Mouse (Mus musculus): ENCODE results near the gene Rps8. TPM values are rescaled to one million over a fixed set of nuclear protein-coding genes. Genes with fewer than 3 reads are reported as not detected.
A peak's percentile ranks its signal among the peaks of the same experiment; 100 is the strongest.

The Rps8 gene
- total and polyA plus RNA-seq, 2 experiments from 2014 or later = 439 to 493 TPM

DNA sequence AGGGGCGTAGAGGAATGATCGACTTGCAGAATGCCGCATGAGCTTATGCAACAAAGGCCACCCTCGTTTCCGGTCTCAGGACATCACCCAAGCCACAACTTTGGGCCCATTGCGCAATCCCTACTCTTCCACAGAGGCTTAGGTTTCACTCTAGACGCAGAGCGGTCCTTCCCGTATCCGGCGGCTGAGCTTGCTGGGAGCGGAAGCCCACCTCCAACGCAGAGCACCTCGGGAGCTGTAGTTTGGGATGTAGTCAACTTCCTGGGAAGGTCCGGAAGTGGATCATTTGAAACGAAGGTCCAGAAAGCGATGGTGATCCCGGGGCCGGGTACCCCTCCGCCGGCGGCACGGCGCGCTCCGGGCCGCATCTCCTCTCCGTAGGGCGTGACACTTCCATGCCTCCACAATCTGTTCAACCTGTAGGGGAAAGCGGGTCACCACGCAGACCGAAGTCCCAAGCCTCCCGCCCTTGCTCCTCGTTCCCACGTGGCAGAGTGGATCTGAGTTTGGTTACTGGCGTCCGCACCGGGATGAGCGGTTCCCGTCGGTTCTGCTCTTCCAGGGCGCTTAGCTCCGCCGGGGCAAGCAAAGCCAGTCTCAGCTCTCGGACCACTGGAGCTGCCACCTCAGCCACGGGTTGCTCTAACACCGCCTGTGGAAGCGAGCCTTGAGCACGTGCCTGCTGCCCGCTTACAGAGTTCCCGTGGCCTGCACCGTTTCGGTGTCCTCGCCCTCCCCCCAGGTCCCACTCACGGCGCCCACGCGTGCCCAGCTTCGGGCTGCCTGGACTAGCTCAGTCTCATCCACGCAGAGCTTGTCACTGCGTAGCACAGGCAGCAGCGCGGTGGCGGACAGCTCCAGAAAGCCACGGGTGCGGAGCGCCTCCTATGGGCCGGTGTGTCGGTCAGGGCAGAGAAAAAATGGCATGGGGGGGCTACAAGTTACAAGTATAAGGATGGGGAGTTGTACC, 35.3 kb downstream of the Rps8 start:
- H3K4me1 ChIP-seq (ENCODE audit: insufficient read depth, low read length) = peaks cover 7% of the 10 kb centered on the region; the same call in 1 of the 2 replicates
- peak overlapping the region; percentile 86 for H3K4me2 ChIP-seq (ENCODE audit: low read depth, low read length, poor library complexity, severe bottlenecking)
- H3K4me3 ChIP-seq (ENCODE audit: low read depth, low read length) = peak overlapping the region; percentile 57
- under 1% methylated on average over 69 of the region's 69 CpGs for WGBS
- H3K36me3 ChIP-seq (ENCODE audit: insufficient read depth, low read length) = no peaks in the 10 kb centered on the region
- H3K27me3 ChIP-seq (ENCODE audit: insufficient read depth, low read length) = no peaks in the 10 kb centered on the region
- H3K9me3 ChIP-seq (ENCODE audit: low read length) = no peaks in the 10 kb centered on the region
- DNase-seq (ENCODE audit: low spot score) (peak; percentile 97), ATAC-seq (ENCODE audit: low FRiP score) (peak; percentile 93)
- H3K27ac ChIP-seq (ENCODE audit: low read depth, low read length) = peak overlapping the region; percentile 94
- peak overlapping the region; percentile 74 for H3K9ac ChIP-seq (replicated peaks; ENCODE audit: low read length, poor library complexity, severe bottlenecking)
- peak; percentile 82 for TF ChIP-seq CTCF (IDR thresholded peaks at IDR 0.05)

GRCm38 (mm10) chr4:117120052-117120444, 36.0 kb downstream of the Rps8 start:
- ATAC-seq (ENCODE audit: low FRiP score) = peak; percentile 14; the same call in 1 of the 2 replicates
- DNase-seq (ENCODE audit: low spot score) = no peak
- TF ChIP-seq CTCF (IDR thresholded peaks at IDR 0.05) = no peak
- H3K4me2 ChIP-seq (ENCODE audit: low read depth, low read length, poor library complexity, severe bottlenecking) = peak overlapping the region; percentile 86
- H3K4me3 ChIP-seq (ENCODE audit: low read depth, low read length) = peak overlapping the region; percentile 57
- peak overlapping the region; percentile 94 for H3K27ac ChIP-seq (ENCODE audit: low read depth, low read length)
- 0 out of 2 replicates have a peak, but pooled peaks cover under 1% of the 10 kb centered on the region for H3K4me1 ChIP-seq (ENCODE audit: insufficient read depth, low read length)
- WGBS = 7% methylated on average over 10 of the region's 10 CpGs
- 0 out of 2 replicates have a peak, but pooled peaks cover 4% of the 10 kb centered on the region for H3K36me3 ChIP-seq (ENCODE audit: insufficient read depth, low read length)
- no peaks in the 10 kb centered on the region for H3K27me3 ChIP-seq (ENCODE audit: insufficient read depth, low read length)
- H3K9me3 ChIP-seq (ENCODE audit: low read length) = no peaks in the 10 kb centered on the region
- H3K9ac ChIP-seq (replicated peaks; ENCODE audit: low read length, poor library complexity, severe bottlenecking) = peak overlapping the region; percentile 74

DNA sequence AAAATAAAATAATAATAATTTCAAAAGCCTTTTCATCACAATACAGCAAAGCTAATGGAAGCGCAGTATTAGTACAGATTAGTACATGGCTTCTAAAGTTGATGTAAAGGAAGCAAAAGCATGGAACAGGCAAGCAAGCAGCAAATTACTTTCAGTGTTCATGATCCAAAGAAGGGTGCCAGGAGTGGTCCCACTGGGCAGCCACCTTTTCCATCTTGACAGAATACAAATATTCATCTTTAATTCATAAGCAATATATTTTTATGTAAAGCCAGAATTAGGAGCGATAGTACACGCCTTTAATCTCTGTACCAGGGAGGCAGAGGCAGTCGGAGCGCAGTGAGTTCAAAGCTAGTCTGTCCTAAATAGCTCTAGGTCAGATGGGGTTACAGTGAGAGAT, 36.4 kb downstream of the Rps8 start:
- no peaks in the 10 kb centered on the region for H3K9me3 ChIP-seq (ENCODE audit: low read length)
- no peak for TF ChIP-seq CTCF (IDR thresholded peaks at IDR 0.05)
- DNase-seq (ENCODE audit: low spot score) (no peak), ATAC-seq (ENCODE audit: low FRiP score) (peak; percentile 5; the same call in 1 of the 2 replicates)
- 70% methylated on average over 5 of the region's 5 CpGs for WGBS
- H3K4me1 ChIP-seq (ENCODE audit: insufficient read depth, low read length) = no peaks in the 10 kb centered on the region
- no peaks in the 10 kb centered on the region for H3K27me3 ChIP-seq (ENCODE audit: insufficient read depth, low read length)
- peak overlapping the region; percentile 94 for H3K27ac ChIP-seq (ENCODE audit: low read depth, low read length)
- peak overlapping the region; percentile 86 for H3K4me2 ChIP-seq (ENCODE audit: low read depth, low read length, poor library complexity, severe bottlenecking)
- peak overlapping the region; percentile 57 for H3K4me3 ChIP-seq (ENCODE audit: low read depth, low read length)
- 0 out of 2 replicates have a peak, but pooled peaks cover 5% of the 10 kb centered on the region for H3K36me3 ChIP-seq (ENCODE audit: insufficient read depth, low read length)
- peak overlapping the region; percentile 74 for H3K9ac ChIP-seq (replicated peaks; ENCODE audit: low read length, poor library complexity, severe bottlenecking)

DNA sequence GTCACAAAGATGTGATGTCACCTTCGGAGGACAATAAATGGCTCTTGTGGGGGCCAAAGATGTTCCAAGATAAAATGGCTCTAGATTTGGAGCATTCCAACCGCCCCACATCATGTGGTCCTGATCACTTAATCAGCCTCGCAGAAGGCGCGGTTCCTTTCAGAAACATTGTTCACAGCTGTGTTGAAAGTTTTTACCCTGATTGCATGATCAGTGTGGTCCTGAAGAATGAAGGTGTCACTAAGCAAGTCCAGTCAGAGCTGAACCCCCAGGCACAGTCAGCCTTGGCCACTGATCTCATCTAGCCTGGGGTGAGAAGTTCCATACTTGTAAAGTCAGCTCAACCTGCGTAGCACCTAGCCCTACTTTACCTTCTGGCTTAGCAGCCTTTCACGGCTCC, 38.1 kb downstream of the Rps8 start:
- H3K4me2 ChIP-seq (ENCODE audit: low read depth, low read length, poor library complexity, severe bottlenecking) = no peak overlapping the region

GRCm38 (mm10) chr4:117115592-117115991, 40.5 kb downstream of the Rps8 start:
- H3K27me3 ChIP-seq (ENCODE audit: insufficient read depth, low read length) = no peaks in the 10 kb centered on the region
- H3K4me3 ChIP-seq (ENCODE audit: low read depth, low read length) = no peak overlapping the region
- H3K36me3 ChIP-seq (ENCODE audit: insufficient read depth, low read length) = peaks cover 25% of the 10 kb centered on the region
- no peak overlapping the region for H3K4me2 ChIP-seq (ENCODE audit: low read depth, low read length, poor library complexity, severe bottlenecking)
- no peak overlapping the region for H3K27ac ChIP-seq (ENCODE audit: low read depth, low read length)
- H3K4me1 ChIP-seq (ENCODE audit: insufficient read depth, low read length) = no peaks in the 10 kb centered on the region
- no peak overlapping the region for H3K9ac ChIP-seq (replicated peaks; ENCODE audit: low read length, poor library complexity, severe bottlenecking)
- no peak for DNase-seq (ENCODE audit: low spot score)
- H3K9me3 ChIP-seq (ENCODE audit: low read length) = no peaks in the 10 kb centered on the region
- 82% methylated on average over 5 of the region's 5 CpGs for WGBS
- no peak for ATAC-seq (ENCODE audit: low FRiP score)
- TF ChIP-seq CTCF (IDR thresholded peaks at IDR 0.05) = no peak

More for the DNA sequence above, 38.1 kb downstream of the Rps8 start:
- Histone ChIP-seq H3K4me3 (ENCODE audit: low read depth, low read length) (no peak overlapping the region), H3K27ac (ENCODE audit: low read depth, low read length) (no peak overlapping the region), H3K27me3 (ENCODE audit: insufficient read depth, low read length) (no peaks in the 10 kb centered on the region), H3K4me1 (ENCODE audit: insufficient read depth, low read length) (no peaks in the 10 kb centered on the region), H3K9me3 (ENCODE audit: low read length) (no peaks in the 10 kb centered on the region), H3K9ac (replicated peaks; ENCODE audit: low read length, poor library complexity, severe bottlenecking) (no peak overlapping the region), H3K36me3 (ENCODE audit: insufficient read depth, low read length) (peaks cover 15% of the 10 kb centered on the region; the same call in 1 of the 2 replicates)
- no peak for TF ChIP-seq CTCF (IDR thresholded peaks at IDR 0.05)
- ATAC-seq (ENCODE audit: low FRiP score) (no peak), DNase-seq (ENCODE audit: low spot score) (no peak)
- 94% methylated on average over 7 of the region's 7 CpGs for WGBS

GRCm38 (mm10) chr4:117113237-117113636, 42.8 kb downstream of the Rps8 start:
- H3K9me3 ChIP-seq (ENCODE audit: low read length) = no peaks in the 10 kb centered on the region
- peaks cover 48% of the 10 kb centered on the region for H3K36me3 ChIP-seq (ENCODE audit: insufficient read depth, low read length)
- TF ChIP-seq CTCF (IDR thresholded peaks at IDR 0.05) = peak; percentile 31
- no peak overlapping the region for H3K9ac ChIP-seq (replicated peaks; ENCODE audit: low read length, poor library complexity, severe bottlenecking)
- WGBS = 57% methylated on average over 1 of the region's 1 CpGs
- no peak overlapping the region for H3K4me2 ChIP-seq (ENCODE audit: low read depth, low read length, poor library complexity, severe bottlenecking)
- DNase-seq (ENCODE audit: low spot score) = no peak
- H3K4me1 ChIP-seq (ENCODE audit: insufficient read depth, low read length) = no peaks in the 10 kb centered on the region
- H3K27me3 ChIP-seq (ENCODE audit: insufficient read depth, low read length) = no peaks in the 10 kb centered on the region
- H3K4me3 ChIP-seq (ENCODE audit: low read depth, low read length) = no peak overlapping the region
- ATAC-seq (ENCODE audit: low FRiP score) = no peak
- H3K27ac ChIP-seq (ENCODE audit: low read depth, low read length) = no peak overlapping the region
